Mouse (Mus musculus): ENCODE data around the gene Hnrnpl.

- TF ChIP-seq CTCF (IDR thresholded peaks at IDR 0.05; ENCODE audit: low read depth) = no peak
- TF ChIP-seq EP300 (IDR thresholded peaks at IDR 0.05; ENCODE audit: low read depth) = no peak
Observed at GRCm38 (mm10) chr7:28801901-28802670, 6.3 kb upstream of the Hnrnpl start.
